Mouse (Mus musculus): Measurements from ENCODE around the gene Atg9b.
A peak's percentile ranks its signal among the peaks of the same experiment; 100 is the strongest.
"Not testable (repeated sequence)": the region's sequence is repeated elsewhere in the genome, so short reads cannot be mapped to it uniquely, and the experiment has no call there.

The Atg9b gene

DNA sequence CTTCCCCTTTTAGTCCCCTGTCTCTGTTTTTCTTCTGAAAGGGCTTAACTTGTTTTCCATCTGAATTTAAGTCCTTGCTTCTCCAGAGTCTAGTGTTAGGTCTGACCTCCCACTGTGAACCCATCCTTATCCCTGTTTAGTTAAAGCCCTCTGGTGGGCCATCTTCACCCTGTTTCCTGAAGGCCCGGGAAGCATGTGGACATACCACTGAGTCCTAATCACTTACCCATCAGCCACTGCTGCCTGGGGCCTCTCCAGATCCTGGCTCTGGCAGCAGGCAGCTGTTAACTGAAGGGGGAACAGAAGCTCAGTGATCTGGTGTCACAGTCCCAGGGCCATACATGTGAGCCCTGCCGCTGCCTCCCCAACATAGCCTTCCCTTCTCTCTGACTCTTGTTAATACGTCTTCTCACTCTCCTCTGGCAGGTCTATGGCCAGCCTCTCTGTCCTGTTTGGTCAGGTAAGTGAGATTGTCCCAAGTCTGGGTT lies 13.5 kb upstream of the Atg9b start:
- no peak for DNase-seq (ENCODE audit: low spot score in 2 of 2)

DNA sequence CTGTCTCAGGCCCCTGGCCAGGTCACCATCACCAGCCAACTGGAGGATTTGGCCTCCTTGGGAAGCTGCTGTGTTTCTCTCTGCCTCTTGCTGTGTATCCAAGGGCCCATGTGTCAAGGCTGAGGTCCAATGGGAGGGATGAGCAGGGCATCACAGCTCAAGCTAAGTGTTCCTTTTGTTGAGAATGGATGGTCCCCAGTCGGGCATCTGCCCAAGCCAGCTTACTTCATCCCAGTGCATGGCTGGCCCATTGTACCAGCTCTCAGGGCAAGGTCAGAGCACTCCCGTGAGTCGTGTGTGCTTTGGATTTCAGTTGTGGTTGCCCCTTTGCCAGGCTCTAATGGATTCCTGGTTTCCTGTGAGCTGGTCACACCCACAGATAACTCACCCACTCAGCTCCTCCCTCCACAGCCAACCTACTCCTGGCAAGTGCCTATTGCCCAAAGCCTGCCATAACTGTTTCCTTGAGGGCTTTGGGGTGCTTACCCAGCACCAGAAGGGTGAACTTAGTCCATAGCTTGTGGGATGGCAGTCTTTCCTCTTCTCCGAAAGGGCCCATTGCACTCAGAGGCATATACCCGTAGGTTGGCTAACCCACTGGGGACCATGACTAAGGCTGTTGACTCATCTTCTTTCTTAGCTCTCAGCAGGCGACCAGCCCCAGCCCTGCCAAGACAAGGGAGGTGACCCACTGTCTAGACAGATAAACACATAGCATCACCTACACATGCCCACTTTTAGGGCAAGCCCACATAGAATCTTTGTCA lies 12.8 kb upstream of the Atg9b start:
- DNase-seq (ENCODE audit: low spot score in 2 of 2): no peak

DNA sequence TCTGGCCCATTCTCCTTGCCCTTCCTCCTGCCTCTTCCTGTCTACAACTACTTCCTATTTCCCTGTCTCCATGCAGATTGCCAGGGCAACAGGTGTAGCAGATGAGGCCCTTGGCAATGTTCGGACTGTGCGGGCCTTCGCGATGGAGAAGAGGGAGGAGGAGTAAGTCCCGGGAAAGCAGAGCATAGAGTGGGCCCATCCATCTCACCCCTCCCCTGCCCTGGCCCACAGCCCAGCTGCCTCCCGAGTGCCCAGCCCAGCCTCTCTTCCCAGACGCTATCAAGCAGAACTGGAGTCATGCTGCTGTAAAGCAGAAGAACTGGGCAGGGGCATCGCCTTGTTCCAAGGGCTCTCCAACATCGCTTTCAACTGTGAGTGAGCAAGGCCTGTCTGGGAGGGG lies 10.0 kb upstream of the Atg9b start:
- DNase-seq (ENCODE audit: low spot score in 2 of 2): no peak

DNA sequence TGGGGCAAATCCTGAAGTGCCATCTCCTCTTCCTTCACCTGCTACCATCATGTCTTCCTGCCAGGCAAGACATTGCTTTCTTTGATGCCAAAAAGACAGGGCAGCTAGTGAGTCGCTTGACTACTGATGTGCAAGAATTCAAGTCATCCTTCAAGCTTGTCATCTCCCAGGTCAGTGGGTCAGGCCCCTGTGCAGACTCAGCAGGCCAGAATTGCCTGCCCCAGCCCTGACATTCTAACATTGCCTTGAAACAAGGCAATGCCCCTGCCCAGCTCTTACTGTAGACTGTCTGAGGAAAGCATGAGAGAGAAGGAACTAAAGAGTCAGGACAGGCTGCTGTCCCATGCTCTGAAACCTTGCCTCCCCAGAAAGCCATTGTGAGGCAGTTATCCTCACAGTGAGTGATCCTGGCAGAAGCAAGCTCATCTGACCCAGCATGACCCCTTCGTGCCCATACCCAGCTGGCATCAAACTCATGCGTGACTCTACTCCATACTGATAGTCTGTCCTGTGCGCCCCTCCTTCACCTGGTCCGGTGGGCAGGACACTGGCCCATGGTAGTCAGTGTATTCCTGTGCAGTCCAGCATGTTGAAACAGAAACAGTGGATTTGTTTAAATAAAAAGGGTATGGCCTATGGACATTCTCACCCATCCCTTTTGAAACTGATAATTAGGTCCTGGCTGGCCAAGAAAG lies 9.1 kb upstream of the Atg9b start:
- DNase-seq (ENCODE audit: low spot score in 2 of 2): no peak

DNA sequence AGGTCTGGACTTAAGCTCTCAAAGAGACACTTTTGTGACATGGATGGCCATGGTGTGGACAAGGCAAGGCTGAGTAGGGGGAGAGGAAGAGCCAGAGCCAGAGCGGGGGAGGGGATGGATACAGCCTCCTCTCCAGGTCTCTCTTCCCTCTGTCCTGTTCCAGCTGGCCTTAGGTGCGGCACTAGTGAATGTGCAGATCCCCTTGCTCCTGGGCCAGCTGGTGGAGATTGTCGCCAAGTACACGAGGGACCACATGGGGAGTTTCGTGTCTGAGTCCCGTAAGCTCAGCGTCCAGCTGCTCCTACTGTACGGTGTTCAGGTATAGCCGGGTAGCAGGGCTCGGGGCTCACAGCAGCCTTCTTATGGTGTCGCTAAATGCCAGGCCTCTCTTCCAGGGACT lies 8.4 kb upstream of the Atg9b start:
- no peak for DNase-seq (ENCODE audit: low spot score in 2 of 2)

DNA sequence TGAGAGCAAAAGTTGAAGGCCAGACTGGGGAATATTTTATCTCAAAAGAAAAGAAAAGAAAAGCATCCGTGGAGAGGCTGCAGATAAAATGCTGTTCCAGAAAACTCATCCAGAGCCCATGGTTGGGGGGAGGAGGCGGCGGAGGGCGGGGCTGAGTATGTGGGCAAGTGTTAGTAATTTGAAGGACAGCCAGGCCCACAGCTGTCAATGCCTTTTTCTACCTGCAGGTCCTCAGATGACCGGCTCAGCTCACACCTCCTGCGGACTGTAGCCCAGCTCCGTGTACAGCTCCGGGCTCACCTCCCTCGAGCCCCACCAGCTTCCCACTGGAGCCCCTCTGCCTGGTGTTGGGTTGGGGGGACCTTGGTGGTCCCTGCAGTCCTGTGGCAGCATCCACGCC lies 7.7 kb upstream of the Atg9b start:
- no peak for DNase-seq (ENCODE audit: low spot score in 2 of 2)

DNA sequence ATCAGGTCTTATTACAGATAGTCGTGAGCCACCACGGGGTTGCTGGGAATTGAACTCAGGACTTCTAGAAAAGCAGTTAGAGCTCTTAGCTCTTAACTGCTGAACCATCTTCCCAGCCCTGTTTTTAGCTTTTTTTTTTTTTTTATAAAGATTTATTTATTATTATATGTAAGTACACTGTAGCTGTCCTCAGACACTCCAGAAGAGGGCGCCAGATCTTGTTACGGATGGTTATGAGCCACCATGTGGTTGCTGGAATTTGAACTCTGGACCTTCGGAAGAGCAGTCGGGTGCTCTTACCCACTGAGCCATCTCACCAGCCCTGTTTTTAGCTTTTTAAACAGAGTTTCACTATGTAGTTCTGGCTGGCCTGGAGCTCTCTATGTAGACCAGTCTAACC lies 4.3 kb upstream of the Atg9b start:
- DNase-seq (ENCODE audit: low spot score in 2 of 2): not testable (repeated sequence)

DNA sequence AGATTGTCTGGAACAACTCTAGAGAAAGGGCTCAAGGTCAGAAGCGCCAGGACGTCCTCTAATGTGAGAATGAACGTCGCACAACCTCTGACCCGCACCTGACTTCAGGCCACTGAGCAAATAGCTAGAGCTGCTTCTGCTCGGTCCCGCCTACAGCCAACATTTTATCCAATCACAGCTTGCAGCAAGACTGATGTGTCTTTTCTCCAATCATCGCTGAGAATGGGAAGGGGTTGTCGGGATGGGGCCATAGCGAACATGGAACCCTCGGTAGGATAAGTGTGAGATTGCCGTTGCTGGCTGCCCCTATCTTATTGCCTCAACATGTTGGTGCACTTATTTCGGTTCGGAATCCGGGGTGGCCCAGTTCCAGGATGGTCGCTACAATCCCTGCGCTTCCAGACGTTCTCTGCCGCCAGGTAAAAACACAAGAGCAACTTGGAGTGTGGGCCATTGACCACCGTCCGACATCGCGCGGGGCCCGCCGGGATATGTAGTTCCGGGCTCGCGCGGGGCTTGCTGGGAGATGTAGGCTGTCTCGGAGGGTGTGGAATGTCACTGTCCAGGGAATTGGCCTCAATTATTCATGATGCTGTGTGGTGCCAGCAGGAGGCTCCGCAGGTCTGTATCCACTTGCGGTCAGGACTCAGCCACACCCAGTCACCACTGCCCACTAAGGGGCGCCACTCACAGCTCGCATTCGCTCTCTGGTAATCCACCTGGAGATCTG lies 2.4 kb upstream of the Atg9b start:
- DNase-seq (ENCODE audit: low spot score in 2 of 2): peak; percentile 94

DNA sequence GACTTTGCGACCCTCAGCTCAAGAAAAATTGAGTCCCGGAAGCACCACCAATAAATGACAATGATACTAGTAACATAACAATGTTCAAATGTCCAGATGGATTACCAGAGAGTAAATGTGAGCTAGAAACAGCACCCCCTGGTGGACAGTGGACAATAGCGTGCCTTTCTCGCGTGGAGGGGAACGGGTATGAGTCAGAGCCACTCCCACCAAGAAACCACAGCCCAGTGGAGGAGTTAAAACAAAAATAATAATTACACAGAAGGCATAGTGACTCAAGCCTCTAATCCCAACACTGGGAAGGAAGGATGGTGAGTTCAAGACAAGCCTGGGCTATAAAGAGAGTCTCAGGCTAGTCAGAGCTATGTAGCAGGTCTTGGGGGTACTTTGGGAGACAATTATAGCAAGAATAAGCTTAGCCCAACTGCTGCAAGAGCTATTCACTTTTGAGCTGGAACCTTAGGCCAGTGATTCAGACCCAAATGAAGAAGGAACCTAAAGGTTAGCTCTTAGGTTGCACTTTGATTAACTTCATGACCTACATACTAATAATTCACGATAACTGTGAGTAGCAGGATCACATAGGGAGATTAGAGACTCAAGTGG lies 1.6 kb upstream of the Atg9b start, which contains the start of gene Abcb8:
Abcb8 (plus strand) TSS at position 272 of the 606 bp plus-strand sequence.
- DNase-seq (ENCODE audit: low spot score in 2 of 2): peak; percentile 69 to 74

DNA sequence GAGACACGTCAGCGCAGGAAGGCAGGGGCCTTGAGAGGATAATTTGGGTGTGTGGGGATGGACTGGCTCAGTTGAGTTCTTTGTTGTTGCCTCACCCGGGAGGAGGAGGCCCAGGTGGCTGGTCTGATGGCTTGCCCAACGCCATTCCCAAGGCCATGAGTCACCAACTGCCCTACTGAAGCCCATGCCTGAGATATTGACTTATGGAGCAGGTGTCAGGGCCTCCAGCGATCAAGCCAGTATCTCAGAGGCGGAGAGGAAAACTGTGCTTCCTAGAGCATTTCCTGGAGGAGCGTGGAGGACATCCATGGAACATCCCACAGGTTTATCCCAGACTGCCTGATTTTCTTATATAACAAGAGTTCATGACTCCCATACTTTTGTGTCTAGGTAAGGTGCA lies 781 bp upstream of the Atg9b start:
- DNase-seq (ENCODE audit: low spot score in 2 of 2): no peak

DNA sequence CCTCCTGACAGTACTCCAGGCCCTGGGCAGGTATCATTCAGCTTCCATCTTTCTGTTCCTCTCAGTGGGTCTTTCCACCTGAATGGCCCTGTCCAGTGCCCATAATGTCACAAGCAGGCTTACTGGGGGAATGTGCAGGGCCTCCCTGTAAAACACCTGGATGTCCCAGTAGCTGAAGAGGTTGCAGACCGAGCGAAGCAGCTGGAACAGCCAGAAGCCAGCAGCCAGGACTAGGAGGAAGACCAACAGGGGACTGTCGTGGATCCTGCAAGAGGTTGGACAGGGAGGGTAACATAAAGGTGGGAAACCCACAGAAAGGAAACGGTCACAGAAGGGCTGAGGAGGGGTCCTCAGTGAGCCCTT lies 2.3 kb downstream of the Atg9b start:
- DNase-seq (ENCODE audit: low spot score in 2 of 2): no peak

DNA sequence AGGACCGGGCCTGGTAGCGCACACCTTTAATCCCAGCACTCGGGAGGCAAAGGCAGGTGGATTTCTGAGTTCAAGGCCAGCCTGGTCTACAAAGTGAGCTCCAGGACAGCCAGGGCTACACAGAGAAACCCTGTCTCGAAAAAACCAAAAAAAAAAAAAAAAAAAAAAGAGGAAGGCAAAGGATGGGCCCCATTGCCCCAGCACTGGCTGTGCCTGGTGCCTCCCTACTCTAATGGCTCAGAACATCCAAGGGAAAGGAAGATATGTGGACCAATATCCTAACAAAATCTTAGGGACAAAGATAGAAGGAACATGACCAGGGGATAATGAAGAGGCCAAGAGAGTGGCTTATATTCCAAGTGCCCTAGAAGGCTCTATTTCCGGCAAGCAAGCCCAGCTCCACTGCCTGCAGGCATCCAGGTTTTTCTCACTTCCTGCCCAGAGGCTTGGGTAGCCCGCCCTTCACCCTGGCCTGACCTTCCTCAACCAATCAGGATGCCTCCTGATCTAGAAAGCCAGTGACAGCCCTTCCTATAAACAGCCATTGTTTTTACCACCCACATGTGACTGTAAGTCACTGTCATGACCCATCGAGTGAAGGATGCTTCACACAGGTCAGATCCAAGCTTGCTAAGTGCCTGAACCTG lies 2.8 kb downstream of the Atg9b start:
- DNase-seq (ENCODE audit: low spot score in 2 of 2): no peak

DNA sequence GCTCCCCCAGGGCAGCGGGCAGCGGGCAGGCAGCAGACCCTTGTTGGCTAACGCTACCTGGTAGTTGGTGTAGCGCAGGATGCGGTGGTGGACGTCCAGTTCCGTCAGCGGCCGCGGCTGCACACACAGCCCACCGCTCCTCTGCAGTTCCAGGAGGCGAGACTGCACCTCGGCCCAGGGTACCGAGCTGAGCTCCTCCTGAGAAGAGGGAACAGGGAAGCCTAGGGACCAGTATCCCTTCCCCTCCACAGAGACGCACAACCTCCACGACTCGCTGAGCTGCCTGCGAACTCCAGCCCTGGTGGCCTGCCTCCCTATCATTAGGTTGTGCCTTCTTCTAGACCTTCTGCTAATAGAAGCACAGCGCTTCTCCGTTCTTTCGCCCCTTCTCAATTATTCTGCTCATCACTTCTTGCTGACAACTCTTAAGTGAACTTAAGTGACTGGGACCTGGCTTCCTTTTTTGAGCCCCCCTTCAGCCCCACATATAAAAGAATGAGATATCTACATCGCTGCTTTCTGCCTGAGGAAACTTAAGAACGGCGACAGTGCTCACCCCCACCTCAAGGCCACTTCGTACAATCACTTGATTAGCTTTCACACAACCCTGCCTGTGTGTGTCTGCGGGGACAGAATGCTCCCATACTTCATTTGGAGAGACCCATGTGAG lies 3.6 kb downstream of the Atg9b start:
- no peak for DNase-seq (ENCODE audit: low spot score in 2 of 2)

DNA sequence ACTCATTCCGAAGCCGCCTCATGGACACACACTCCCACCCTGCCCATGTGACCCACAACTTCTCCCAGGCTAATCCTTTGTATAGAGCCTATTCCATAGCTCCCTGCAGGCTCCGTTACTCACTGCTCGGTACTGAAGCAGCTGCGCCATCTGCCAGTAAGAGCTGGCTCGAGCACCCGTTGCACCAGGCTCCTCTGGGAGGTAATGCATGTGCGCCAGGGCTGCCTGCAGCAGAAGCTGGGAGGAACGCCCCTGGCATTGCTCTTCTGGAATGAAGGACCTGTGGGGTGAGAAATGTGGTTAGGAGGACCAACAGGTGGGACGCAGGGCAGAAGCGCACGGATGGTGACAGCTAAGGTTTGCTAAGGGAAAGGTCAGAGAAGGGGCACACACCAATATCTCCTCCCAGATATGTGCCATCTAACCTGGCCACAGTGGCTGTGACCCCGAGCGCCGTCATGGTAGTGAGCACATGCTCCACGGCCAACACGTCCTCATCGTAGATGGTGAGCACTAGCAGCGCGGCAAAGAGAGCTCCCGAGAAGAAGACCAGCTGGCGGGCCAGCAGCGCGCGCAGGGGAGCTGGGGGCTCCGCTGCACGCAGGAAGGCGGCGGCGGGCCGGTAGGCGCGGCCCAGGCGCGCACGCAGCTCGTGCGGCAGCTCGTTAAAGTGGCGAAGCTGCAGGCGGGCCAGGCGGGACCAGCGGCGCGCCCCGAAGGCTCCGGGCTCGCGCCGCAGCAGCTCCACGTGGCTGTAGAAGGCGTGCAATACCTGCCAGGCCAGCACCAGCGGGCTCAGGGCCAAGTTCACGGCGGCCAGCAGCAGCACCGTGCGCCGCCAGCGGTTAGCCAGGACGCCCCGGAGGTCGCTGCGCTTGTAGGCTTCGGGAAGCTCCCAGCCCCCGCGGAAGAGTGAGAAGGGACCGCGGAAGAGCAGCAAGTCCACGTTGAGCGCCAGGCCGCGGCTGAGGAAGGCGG lies 4.4 kb downstream of the Atg9b start:
- peak in 1 of 2 experiments; percentile 69 for DNase-seq (ENCODE audit: low spot score in 2 of 2)

DNA sequence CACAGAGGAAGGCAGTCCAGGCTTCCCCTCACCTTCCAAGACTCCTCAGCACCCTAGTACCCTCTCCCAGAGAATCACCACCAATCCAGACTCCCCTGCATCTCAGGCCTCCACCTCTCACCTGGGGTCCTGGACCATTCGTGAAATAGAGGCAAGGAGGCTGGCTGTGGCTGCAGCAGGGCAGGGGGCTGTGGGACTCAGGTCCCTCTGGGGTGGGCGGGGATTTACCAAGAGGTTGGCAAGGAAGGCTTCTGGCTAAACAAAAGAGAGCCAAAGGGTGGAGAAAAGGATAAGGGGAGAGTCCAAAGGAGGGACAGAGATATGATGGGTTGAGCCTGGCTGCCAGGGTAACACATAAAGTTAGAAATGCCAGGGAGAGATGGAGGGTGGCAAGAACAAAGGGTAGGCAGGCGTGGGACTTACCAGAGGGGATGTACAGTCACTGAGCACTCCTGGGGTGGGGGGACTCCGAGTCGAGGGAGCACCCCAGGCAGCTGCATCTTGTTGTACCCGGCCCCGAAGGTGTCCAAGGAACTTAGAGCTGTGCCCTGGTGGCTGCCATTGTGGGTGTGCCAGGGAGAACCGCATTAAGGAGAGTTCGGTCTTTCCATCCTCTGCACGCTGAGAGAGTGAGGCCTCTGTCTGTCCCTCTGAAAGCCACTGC lies 5.9 kb downstream of the Atg9b start:
- no peak for DNase-seq (ENCODE audit: low spot score in 2 of 2)

DNA sequence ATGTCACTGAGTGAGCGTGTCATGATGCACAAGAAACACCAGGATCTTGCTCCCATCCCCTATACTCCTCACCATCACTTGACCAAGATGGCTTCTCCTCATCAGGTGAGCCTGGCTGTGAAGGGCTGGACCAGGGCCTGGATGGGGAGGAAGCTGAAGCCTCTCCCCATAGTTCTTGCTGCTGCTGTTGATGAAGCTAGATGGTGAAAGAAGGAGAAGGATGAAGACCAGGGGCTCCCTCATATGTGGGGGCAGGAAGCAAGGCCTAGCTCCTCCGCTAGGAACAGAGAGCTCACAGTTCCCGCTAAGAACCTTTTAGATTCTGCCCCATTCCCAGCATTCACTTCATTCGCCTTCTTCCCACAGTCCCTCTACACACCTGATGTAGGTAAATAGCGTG lies 6.6 kb downstream of the Atg9b start:
- DNase-seq (ENCODE audit: low spot score in 2 of 2): no peak

DNA sequence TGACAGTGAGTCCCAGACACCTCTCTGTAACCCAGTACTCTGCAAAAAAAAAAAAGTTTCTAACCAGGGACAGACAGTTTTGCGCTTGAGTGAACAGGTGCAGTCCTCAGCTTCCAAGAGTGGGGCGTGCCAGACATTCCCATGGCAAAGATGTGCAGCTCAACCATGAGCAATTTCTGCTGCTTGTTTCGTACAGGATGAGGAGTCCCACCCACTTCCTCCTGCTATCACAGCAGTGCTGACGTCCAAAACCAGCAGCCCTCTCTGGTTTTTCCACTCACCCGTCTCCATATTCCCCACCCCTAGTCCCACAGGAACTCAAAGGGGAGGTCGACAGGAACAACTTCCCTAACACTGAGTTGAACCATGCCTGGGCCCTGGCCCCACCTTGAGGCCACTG lies 7.5 kb downstream of the Atg9b start:
- DNase-seq (ENCODE audit: low spot score in 2 of 2): no peak

DNA sequence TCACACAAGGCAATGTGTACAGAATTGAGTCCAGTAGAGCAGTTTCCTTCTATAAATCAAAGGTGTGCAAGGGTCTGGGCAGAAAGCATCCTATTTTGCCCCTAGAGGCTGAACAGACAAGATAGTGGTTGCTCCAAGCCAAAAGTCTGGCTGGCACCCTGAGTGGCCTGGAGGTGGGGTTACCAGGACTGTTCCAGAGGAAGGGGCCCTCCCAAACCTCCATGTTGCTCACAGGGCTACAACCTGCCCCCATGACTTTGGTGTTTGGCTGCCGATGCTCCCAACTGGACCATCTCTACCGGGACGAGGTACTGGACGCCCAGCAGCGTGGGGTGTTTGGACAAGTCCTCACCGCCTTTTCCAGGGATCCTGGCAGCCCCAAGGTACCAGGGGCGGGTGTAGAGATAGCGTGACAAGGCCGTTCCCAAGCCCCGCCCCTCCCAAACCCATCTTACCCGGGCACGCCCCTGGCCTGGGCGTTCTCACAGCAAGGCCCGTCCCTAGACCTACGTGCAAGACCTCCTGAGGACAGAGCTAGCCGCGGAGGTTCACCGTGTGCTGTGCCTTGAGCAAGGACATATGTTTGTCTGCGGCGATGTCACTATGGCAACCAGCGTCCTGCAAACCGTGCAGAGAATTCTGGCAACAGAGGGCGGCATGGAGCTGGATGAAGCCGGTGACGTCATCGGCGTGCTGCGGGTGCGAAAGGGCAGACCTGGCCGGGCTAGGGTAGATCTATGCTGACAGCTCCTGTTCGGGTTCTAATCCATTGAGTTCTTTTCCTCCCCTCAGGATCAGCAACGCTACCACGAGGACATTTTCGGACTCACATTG lies 8.7 kb downstream of the Atg9b start:
- DNase-seq (ENCODE audit: low spot score in 2 of 2): peak; percentile 83 to 90

Data from frontal cortex, postnatal 10 days (tissue).